Mouse (Mus musculus) B cell, adult 2 months (primary cell): ENCODE measurements around the gene Evx1.

Experiments
- DNase-seq, 2 experiments: peaks; one replicate each; pipeline ENCODE4 v3.0.0; 2022

The Evx1 gene

DNA sequence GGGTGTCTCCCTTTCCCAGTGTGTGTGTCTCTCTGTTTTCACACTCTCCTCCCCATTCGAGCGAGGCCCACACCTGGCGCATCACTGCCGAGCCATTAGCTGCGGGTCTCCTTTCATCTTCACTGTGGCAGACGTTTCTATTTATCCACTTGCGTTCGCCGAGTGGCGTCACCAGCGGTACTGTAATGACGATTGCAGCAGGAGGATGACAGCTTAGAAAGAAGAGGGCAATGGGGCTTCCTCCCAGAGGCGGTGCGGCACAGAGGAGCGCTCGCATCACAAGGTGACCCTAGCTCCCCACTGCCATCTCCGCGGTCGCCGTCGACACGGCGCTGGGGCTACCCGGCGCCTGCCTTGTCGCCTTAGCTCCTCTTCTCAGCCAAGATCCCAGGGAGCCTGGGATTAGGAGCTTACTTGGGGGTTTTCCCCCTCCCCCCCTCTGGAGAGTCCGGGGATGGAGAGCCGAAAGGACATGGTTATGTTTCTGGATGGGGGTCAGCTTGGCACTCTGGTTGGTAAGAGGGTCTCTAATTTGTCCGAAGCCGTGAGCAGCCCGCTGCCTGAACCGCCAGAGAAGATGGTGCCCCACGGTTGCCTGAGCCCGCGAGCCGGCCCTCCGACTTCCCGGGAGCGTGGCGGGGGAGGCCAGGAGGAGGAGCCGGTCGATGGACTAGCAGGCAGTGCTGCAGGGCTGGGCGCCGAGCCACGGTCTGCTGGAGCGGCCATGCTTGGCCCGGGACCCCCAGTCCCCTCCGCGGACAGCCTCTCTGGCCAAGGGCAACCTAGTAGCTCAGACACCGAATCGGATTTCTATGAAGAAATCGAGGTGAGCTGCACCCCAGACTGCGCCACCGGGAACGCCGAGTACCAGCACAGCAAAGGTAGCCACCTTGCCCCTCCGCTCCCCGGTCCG, at the start of gene Evx1:
Gene Evx1 (plus strand): TSS at position 108 of the 913 bp plus-strand sequence.
- no peak for DNase-seq

GRCm38 (mm10) chr6:52264106-52264790, 49.0 kb upstream of the Evx1 start:
- peak; percentile 9 to 23 for DNase-seq

GRCm38 (mm10) chr6:52265306-52265912, 47.9 kb upstream of the Evx1 start:
- DNase-seq = peak; percentile 18 to 23

GRCm38 (mm10) chr6:52265913-52266665, 47.2 kb upstream of the Evx1 start:
- DNase-seq = peak; percentile 15 to 30

DNA sequence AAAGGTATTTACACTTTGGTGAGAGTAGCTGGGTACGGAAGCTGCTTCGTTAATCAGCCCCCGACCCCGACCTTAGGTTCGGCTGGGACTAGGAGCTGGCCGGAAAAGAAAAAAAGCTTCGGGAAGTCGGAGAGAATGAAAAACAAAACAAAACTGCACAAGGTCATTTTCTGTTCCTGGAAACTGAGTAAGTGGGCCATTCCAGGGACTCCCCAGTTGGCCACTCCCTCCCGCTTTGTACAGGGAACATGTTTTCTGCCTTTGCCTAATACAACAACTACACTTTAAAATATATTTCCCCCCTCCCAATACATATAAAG, 46.7 kb upstream of the Evx1 start:
- DNase-seq = no peak

DNA sequence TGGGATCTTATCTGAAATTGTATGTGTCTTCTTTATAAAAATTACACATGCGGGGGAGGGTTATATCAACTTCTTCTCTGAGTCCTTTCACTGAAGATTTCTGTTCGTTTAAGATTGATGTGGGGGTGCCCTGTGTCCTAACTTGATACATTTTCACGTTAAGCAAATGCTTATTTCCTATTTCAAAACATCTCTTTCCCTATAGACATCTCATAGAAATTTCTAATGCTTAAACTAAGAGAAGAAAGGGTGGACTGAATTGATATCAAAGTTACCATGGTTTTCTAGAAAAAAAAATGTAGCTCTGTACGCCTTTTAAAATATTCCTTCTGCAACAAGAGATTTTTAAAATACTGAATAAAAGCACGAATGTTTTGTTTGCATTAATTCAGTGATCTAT, 46.1 kb upstream of the Evx1 start:
- no peak for DNase-seq

DNA sequence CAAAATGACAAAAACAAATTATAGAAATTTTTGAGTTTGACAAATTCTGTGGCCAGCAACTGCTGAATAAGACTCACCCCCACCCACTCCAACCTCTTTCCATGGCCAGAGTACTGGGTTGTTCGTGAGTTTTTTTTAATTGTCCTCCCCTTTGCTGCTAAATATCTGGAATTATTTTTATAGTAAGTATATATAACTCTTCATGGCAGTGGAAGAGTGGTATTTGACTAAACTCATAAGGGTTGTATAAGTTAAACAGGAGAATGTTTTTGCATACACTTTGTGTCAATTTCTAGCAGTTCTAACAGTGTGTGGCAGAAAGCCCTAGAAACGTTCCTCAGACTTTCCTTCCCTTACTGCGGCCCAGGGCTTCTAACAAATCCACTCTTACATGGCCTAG, 45.6 kb upstream of the Evx1 start:
- no peak for DNase-seq

DNA sequence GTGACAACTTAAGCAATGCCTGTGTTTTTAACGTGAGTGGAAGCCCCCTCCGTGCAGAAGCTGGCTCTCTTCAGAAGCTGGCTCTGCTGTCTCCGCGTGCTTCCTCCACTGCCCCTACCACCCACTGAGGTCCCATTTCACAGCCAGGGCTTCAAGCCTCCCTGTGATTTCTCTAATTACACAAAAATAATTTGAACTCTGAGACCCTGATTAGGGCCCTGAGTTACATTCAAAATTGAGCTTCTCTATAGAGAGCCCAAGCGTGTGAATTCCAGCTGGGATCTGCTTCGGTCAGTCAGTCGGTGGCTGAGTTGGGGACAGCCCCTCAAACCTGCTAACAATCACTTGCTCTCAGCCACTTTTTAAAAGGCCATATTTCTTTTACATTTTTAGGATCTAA, 45.0 kb upstream of the Evx1 start:
- DNase-seq = no peak

DNA sequence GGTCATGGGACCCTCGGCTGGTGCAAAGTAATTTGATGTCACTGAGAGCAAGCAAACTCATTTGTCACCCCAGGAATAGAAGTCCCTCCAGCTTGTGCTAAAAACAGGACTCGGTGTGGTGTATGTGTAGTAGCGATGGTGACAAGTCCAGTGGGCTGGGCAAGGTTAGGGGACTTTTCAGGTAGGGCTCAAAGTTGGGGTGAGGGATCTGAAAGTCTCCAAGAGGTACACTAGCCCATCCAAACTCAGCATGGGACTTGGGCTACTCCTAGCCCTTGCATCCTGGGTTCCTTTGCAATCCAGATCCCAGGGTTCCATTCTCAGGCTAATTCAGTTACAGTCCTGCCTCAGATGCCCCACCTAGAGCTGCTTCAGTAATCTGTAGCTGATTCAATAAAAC, 44.5 kb upstream of the Evx1 start:
- DNase-seq = no peak

DNA sequence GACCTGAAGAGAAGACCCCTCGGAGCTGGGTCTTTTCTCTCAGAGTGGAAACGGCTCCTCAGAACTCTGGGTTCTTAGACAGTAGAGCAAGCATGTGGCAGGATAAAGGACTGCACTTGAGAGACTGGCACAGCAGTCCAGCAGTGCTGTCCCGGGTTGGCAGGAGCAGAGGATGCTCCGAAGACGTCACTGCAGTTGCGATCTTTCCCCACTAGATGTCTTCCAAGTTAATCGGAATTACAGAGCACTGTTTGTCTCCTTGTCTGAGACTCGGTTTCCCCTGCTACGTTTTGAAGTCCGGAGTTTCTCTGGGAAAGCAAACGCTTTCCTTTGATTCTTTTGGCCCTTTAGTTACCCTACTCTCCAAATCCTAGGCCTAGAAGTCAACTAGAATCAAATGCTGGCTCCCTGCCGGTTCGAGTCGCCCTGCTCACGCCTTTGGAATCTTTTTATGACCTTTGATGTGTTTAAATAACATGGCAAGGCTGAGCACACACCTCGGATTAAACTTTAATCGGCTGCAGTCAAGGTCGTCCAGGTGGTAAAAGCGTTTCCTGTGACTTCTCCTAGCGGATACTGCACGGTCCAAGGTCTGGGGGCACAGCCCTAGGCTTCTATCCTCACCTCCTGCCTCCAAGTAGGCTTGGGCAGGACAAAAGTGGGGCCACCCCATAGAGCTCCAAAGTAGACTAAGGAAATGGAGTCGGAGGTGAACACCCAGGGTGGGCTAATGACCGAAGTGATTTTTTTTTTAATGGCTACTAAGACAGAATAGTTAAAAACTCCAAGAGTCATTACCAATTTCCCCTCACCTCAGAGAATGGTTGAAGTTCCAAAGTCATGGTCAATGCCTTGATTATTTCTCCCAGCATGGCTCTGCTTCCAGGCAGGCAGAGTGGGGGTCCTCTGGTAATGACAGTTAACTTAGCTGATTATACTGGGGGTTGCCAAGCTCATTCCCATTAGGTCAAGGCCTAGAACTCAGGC, 42.5 kb upstream of the Evx1 start:
- DNase-seq = peak; percentile 55 to 64

- no peak for DNase-seq
Observed at GRCm38 (mm10) chr6:52272766-52273655, 40.3 kb upstream of the Evx1 start.

- DNase-seq = peak in 1 of 2 experiments; percentile 17
Observed at GRCm38 (mm10) chr6:52273656-52274280, 39.5 kb upstream of the Evx1 start.

DNA sequence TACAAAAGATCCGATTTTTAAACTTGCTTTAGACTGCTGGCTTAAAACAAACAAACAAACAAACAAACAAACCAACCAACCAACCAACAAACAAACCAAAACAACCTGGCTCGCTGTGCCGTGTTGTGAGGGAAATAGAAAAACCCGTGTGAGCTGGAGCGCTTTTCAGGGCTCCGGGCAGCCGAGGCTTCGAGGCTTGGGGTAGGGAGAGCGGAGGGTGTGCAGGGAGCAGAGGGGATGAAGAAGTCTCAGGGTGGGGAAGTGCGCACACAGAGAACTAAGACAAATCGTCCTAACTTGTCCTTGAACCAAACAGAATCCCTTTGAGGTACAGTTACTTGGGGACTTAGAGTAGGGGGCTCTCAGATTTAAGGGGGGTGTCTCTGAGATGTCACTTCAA, 38.7 kb upstream of the Evx1 start:
- DNase-seq = no peak

DNA sequence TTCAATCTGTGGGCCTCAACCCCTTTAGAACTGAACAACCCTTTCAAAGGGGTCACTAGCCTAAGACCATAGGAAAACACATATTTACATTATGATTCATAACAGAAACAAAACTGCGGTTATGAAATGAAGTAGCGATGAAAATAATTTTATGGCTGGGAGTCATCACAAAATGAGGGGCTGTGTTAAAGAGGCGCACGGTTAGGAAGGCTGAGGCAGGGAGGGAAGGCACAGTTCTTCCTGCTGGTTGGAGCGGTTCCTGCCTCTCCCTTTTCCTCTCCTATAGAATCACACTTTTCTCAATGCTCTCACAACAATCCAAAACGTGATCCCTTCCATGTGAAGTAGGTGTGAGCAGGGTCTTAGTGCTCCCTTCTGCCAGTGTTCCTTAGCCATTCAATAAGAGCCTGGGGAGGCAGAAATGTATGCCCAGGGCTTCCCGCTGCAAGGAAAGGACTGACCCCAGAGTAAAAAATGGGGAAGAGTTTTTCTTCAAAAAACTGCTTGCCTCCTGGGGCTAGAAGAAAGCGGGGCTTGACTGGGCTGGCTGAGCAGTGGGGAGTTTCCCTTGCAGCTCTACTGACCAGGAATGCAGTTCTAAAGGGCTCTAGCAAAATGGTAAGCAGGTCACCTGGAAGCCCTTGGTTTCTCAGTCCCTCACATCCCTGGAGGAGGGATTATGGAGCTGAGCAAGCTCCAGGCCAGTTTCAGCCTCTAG, 37.6 kb upstream of the Evx1 start:
- DNase-seq = no peak

DNA sequence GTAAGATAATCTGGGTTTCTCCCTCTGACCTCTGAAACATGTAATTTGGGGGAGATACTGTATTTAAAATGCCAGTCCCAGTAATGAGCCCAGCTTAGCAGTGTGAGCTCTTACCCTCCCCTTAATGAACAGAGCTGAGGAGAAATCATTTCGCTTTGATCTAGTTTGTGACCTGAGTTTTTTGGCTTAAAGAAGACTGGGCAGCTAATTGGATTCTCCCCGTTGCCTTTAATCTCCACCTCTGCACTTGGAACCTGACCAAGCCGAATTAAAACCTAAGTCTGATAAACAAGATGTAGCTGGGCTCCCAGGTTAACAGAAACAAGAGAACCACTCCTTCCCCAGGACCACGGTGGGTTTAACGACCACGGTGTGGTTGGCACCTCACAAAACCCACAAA, 36.9 kb upstream of the Evx1 start:
- DNase-seq = no peak

GRCm38 (mm10) chr6:52276920-52277319, 36.4 kb upstream of the Evx1 start:
- DNase-seq = no peak

GRCm38 (mm10) chr6:52281084-52281483, 32.2 kb upstream of the Evx1 start:
- no peak for DNase-seq

GRCm38 (mm10) chr6:52283896-52284295, 29.4 kb upstream of the Evx1 start:
- DNase-seq = no peak

DNA sequence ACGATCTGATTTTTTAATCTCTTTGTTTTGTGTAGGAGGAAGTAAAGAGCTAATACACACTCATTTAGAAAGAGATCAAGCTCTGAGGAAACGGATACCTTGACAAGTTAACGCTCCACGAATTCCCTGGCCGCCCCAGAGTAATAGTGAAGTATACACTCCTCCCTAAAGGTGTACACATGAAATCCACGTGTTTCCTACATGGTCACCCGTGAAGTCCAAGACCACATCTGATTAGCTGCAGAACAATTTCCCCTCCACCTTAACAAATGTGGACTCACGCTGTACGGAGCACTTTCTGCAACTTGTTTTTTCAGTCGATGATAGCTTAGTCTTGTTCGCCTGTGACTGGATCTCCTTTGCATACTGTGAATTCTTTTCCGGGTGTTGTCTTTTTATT, 23.1 kb upstream of the Evx1 start:
- no peak for DNase-seq
